Mouse (Mus musculus) layer of hippocampus, adult 9-11 months (tissue): ENCODE measurements around the gene Fgf14.
"Not testable (repeated sequence)": the region's sequence is repeated elsewhere in the genome, so short reads cannot be mapped to it uniquely, and the experiment has no call there.

Experiments used
- DNase-seq: peaks from one replicate; pipeline ENCODE4 v3.0.0; 2022

Gene Fgf14

GRCm38 (mm10) chr14:124474066-124474667 lies 202.8 kb downstream of the Fgf14 start:
- DNase-seq, result no peak

- no peak for DNase-seq
These were observed 206.0 kb downstream of the Fgf14 start for GRCm38 (mm10) chr14:124470909-124471308.

DNA sequence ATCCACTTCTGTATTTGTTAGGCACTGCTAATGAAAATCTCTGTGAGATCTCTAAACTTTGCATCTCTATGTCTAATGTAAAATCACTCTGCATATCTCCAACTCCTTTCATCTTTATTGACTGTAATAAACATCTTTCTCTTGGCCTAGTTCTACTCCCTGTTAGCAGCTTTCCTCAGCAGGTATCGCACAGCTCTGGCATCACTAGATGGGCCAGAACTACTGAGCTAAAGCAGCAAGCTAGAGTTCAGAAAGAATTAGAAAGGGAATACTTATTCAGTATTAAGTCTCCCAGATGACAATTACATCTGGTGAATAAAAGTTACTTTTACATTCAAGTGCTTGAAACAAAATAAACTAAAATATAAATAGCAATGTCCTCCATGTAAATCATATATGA lies 221.8 kb downstream of the Fgf14 start:
- DNase-seq, result no peak

DNA sequence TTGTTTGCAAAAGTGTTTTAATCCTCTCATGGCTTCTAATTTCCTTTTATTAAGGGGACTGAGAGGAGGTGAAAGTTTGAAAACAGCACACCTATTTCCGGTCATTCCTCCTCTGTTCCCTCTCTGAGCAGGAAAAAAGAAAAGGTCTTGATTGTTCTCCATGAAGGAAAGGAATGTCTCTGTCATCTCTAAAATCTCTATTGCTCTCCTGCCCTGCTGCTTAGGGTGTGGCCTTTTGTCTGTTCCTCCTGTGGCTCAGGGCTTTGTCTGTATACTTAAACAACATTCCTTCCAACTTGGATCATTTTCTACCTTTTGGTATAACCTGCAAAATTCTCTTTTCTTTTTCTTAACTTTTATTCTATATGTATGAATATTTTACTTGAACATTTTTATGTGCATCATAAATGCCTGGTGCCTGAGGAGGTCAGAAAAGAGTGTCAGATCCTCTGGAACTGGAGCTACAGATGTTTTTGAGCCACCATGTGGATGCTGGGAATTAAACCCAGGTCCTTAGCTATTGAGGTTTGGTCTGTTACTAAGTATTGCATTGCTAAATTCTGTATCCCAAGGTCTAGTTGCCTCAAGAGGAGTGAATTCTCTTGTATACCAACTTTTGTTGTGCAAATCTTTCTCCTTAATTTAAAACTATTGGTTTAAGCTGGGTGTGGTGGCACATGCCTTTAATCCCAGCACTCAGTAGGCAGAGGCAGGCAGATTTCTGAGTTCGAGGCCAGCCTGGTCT lies 230.7 kb downstream of the Fgf14 start:
- DNase-seq, result no peak

- no peak for DNase-seq
These were observed 232.1 kb downstream of the Fgf14 start for GRCm38 (mm10) chr14:124444831-124445230.

DNA sequence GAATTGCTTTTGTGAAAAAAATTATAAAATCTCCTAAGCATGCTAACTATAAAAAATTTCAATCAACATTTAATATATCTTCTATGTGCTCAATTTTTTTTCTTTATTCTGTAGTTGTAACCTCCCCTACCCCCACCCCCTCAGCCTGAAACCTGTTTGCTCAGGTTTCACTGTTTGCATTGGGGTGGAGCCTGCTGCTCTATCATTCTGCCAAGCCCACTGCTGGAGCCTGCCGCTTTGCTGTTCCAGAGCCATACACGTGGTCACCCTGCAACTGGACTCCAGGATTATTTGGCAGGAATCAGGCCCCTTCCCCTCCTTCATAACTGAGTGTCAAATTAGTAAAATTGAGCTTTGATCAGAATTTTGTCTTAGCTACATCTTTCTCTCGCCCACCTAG lies 237.6 kb downstream of the Fgf14 start:
- not testable (repeated sequence) for DNase-seq

DNA sequence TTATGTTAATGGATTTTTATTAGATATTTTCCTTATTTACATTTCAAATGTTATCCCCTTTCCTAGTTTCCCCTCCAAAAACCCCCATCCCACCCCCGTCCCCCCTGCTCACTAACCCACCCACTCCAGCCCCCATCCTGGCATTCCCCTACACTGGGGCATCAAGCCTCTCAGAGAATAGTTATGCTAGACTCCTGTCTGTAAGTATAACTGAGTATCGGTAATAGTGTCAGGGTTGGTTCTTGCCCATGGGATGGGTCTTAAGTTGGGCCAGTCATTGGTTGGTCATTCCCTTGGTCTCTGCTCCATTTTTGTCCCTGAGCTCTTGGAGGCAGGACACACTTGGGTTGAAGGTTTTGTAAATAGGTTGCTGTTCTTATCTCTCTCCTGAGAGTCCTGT lies 265.0 kb downstream of the Fgf14 start:
- DNase-seq, result no peak

DNA sequence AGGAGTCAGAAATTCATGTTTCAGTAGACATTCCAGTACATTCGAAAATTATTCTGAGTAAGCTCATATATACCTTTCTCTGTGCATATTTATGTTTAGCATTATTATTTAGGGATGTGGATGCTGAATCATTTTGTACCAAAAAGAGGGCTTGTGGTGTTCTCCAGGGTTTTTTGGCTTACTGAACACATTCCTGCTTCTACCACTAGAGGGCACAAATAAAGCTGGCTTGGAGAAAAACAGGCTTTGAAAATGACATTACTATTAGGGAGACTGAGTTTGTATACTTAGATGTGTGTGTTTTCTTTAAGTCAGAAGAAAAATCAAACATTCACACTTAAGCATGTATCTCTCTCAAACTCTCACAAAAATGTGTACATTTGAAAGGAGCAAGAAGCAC lies 266.0 kb downstream of the Fgf14 start:
- DNase-seq, result no peak

DNA sequence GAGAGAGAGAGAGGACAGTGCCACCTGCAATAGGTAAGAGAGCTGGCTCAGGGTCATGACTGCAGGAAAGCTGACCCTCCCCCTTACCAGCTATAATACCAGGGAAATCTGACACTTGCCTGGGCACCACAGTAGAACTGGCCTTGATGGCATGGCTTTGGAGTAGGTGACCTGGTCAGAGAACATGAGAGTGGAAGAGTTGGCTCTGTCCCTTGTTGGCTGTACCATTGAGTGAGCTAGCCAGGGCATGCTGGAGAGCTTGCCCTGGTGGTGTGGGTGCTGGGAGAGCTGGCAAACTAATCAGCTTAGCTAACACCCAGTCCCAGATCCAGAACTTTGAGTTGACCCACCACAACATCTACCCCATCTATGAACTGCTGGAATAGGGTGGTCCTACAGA lies 348.5 kb downstream of the Fgf14 start:
- DNase-seq, result no peak

GRCm38 (mm10) chr14:124319017-124319718 lies 357.8 kb downstream of the Fgf14 start:
- DNase-seq, result peak; percentile 12

DNA sequence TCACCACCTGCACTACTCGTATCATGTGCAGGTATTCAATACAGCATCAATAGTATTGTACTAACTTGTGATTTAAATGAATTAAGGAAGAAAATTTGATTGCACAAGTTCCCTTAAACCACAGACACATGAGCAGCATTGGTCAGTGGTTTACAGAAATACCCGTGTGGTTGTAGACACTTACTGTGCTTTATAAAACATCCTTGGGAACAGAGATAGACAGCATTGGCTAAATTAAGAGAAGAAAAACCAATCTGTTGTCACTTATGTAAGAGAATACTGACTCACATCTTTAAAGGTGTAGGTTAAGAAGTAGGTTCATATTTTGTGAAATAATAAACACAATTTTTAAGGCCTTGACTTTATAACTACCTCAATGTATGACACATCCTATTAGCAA lies 361.4 kb downstream of the Fgf14 start:
- DNase-seq, result no peak

DNA sequence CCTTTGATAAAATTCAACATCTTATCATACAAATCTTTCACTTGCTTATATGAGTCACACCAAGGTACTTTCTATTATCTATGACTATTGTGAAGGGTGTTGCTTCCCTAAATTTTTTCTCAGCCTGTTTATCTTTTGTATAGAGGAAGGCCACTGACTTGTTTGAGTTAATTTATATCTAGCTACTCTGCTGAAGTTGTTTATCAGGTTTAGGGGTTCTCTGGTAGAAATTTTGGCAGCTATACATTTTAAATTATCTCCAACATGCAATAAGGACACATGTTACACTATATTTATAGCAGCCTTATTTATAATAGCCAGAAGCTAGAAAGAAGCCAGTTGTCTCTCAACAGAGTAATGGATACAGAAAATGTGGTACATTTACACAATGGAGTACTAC lies 389.9 kb downstream of the Fgf14 start:
- DNase-seq, result no peak

- no peak for DNase-seq
These were observed 398.5 kb downstream of the Fgf14 start for GRCm38 (mm10) chr14:124278384-124278944.

GRCm38 (mm10) chr14:124266977-124267376 lies 409.9 kb downstream of the Fgf14 start:
- DNase-seq, result no peak

- no peak for DNase-seq
These were observed 412.3 kb downstream of the Fgf14 start for GRCm38 (mm10) chr14:124264541-124265059.

GRCm38 (mm10) chr14:124263199-124263598 lies 413.7 kb downstream of the Fgf14 start:
- DNase-seq, result no peak

DNA sequence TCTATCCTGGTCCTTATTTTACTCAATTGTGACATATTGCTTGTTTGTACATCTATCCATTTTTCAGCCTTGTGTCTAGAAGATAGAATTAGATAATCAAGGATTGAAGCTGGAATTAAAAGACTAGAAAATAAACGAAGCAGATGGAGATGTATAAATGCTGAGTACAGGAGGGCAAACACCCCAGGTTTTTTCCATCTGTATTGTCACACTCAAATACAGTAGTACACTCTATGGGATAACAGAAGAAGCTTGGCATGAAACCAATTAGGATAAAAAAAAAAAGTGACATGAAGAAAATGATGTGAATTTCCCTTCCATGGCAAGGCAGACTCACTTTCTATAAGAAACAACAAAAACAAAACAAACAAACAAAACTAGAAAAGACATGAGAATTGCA lies 429.4 kb downstream of the Fgf14 start:
- DNase-seq, result no peak

GRCm38 (mm10) chr14:124223445-124223844 lies 453.5 kb downstream of the Fgf14 start:
- peak; percentile 14 for DNase-seq

DNA sequence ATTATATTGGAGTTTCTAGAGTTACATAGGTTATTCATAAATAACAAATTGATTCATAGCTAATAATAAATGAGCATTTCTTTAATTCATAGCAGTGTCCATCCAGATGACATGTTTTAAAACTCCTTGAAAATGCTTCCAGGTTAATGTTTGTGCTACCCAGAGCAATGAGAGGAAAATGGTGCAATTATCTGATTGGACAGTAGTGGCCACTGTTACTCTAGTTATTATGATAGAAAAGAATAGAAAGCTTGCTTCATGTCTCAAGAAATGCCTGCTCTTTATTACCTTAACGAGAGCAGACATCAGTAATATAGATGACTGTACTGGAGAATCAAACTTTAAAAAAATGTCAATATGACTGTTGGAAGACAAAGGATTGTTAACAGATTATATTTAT lies 454.5 kb downstream of the Fgf14 start:
- peak; percentile 17 for DNase-seq

- DNase-seq, result no peak
These were observed 455.9 kb downstream of the Fgf14 start for GRCm38 (mm10) chr14:124220979-124221378.

DNA sequence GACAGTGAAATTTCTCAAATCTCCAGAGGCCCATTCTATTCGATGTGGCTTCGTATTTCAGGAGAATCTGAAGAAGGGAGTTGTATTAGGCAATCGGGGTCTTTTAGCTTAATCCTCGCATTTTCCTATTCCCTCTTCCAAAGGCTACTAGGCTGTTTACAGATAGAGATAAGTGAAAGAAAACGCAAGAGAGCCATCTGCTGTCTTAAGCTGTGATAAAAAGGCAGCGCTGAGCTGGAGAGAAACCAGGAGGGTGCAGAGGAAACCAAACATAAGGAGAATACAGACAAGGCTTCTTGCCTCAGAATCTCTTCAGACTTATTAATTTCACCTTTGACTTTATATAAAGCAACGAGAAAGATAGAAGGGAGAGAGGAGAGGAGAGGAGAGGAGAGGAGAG lies 481.1 kb downstream of the Fgf14 start:
- peak; percentile 31 for DNase-seq

- DNase-seq, result no peak
These were observed 481.6 kb downstream of the Fgf14 start for GRCm38 (mm10) chr14:124195331-124195730.

DNA sequence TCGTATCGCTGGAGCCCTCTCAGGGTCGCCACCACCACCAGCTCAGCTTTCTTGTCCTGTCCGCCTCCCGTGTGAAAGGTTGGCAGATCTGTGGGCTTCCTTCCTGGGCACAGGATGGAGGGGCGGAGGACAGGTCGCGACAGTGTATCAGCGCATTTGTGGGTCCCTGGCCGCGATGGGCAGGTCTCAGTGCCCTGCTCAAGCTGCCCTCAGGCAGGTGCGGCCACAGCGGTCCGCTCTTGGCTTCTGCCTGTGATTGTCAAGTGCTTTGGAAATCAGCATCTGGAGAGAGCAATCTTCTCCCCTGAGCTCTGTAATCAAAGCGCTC lies 484.1 kb downstream of the Fgf14 start:
- no peak for DNase-seq
